Mouse (Mus musculus) spleen, embryonic (tissue): ENCODE results near the gene Acsm2.

Experiments used
- CTCF ChIA-PET: fragments of 350-600 bp; sonication (Branson Sonifier 250); formaldehyde crosslinking; loops from one replicate; lab custom pipeline; 2022; lab: Charles Lee

Gene Acsm2

GRCm38 (mm10) chr7:119554040-119554439, at the start of gene Acsm2:
Acsm2 (plus strand) TSS chr7:119554340.
- CTCF ChIA-PET: no interaction called here

- CTCF ChIA-PET: no interaction called here
These were observed 43.0 kb upstream of the Acsm2 start for GRCm38 (mm10) chr7:119511143-119511542.

GRCm38 (mm10) chr7:119513056-119513455, 41.1 kb upstream of the Acsm2 start:
- CTCF ChIA-PET: no interaction called here

DNA sequence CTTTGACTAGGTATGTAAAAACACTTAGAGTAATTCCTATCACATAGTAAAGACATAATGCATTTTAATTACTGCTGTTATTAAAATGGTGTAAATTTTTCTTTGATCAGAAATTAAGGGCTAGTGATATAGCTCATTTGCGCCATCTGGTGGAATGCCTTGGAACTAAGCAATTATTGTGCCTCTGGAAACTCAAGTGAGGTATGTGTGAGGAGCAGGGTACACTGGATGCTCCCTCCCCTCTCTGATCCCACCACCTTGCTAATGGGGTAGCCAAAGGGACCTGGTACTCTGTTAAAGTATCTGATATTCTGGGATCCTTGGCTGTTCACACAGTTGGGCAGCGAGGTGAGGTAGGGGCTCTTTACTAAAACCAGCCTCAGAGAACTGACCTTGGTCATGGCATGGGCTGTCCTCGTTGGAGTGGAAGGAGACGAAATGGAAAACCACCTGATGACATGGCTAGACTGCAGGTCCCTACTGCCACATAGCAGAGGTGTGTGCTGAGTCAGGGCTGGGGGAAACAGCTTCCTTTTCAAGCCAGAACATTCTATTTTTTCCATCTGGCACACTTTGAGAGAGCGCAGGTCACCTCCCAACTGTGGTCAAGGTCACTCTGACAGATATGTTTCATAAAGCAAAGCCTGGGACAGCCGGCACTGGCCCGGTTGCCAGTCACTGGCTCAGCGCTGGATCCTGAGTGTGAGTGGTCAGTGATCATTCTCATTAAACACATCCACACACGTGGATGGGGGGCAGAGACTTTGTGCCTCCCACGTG, 38.5 kb upstream of the Acsm2 start:
- CTCF ChIA-PET: no interaction called here

- CTCF ChIA-PET: no interaction called here
These were observed 37.9 kb upstream of the Acsm2 start for GRCm38 (mm10) chr7:119516272-119516558.

DNA sequence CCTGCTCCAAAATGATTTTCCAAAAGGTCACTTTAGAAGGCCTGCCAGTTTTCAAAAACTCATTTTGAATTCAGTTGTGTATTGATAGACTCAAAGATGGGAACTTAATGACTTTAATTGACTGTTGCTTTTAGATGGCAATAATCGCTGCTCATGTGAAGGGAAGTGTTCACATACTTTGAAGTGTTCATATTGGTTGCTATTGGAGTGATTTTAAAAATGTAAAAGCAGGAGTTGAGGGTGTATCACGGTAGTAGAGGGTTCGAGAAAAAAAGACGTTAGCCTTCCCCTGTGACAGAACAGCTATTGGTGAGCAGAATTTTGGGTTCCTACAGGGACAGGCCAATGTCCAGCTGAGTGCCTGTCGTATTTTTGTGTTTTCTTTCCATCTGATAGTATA, 35.0 kb upstream of the Acsm2 start, which contains the start of gene Acsm5:
Acsm5 (plus strand) TSS at position 301 of the 400 bp plus-strand sequence.
- CTCF ChIA-PET: no interaction called here

- CTCF ChIA-PET: no interaction called here
These were observed 34.5 kb upstream of the Acsm2 start for GRCm38 (mm10) chr7:119519654-119520053.

DNA sequence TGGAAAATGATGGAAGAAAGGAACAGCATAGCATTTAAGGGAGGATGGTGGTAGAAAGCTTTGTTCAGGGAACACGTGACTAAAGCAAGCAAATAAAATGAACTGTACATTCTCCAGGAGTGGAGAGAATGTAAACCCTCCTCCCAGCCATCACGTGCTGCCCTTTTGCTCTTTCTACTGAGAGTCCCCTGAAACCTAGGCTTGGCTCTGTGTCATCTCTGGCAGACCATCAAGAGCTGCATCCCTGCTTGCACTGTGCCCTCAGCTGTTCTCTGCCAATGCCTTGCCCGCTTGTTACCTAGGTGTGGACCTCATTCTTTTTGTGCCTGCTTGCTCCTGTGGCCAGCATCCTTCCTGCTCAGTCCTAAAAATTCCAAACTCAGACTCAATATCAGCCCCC, 32.3 kb upstream of the Acsm2 start:
- CTCF ChIA-PET: no interaction called here

DNA sequence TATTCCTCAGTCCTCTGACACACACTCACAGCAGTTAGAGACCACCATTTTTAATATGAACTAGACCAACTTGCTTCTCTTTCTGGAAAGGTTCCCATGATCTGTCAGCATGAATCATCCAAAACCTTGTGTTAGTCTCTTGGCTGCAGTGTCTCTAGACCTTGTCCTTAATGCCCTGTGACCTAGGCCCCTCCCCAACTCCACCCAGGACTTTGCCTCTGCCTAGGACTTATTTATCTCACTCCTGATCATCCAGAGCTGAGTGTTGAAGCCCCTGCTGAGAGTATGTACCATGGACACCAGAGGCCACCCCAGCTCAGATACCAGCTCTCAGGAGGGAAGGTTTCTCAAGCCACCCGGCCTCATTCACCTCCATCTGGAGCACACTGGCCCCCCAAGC, 31.8 kb upstream of the Acsm2 start:
- CTCF ChIA-PET: no interaction called here

- CTCF ChIA-PET: no interaction called here
These were observed 30.8 kb upstream of the Acsm2 start, which contains the start of gene Pdilt for GRCm38 (mm10) chr7:119523389-119523788. Pdilt (minus strand) TSS chr7:119523489.

DNA sequence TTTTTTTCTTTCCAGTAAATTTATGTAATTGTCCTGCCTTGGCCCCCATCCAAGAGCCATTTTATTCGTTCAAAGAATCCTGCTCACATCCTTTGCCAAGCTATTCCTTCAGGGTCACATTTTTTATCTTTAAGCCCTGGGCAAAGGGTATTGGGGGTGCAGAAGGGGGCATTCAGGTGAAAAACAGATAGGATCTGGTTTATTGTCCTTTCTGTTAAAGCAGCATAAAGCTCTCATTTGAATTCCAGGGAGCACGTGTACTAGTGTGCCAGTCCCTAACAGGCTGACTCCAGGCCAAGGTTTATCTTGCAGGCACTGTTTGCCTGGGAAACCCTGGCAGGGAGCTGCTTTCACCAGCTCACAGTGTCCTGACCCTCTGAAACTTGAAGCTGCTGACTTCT, 28.3 kb upstream of the Acsm2 start:
- CTCF ChIA-PET: no interaction called here

GRCm38 (mm10) chr7:119526486-119526885, 27.7 kb upstream of the Acsm2 start:
- CTCF ChIA-PET: no interaction called here

DNA sequence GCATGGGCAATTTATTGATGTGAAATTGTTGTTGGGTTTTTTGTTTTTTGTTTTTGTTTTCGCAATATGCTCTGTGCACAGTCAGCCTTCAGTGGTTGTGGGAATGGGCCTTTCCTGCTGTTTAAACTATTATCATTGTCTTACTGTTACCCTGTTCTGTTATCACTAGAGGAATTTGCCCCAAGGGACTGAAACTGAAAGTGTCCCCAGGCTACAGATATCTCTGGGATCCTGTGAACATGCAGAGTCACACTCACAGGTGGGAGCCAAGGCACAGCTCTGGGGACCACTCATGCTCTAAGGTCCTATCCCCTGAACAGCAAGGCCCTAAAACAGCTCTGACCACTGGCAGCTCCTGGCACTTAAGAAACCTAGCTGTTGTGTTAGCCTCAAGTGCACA, 27.0 kb upstream of the Acsm2 start:
- CTCF ChIA-PET: no interaction called here

DNA sequence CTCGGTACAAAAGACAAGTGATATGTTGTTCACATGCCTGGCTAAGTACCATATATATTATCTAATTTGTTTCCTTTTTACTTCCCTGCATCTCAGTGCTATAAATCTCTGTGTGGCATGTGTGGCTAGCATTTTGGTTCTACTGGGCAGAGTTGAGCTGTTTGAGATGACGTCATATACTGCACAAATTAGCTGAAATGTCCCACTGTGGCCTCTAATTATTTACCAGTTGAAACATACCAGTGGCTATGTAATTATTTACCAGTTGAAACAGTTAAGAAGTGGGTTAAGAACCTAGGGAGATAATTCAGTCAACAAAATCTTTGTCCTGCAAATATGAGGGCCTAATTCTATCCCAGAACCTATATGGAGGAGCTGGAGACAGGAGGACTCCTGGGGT, 26.6 kb upstream of the Acsm2 start:
- CTCF ChIA-PET: no interaction called here

GRCm38 (mm10) chr7:119528617-119529016, 25.5 kb upstream of the Acsm2 start:
- CTCF ChIA-PET: no interaction called here

DNA sequence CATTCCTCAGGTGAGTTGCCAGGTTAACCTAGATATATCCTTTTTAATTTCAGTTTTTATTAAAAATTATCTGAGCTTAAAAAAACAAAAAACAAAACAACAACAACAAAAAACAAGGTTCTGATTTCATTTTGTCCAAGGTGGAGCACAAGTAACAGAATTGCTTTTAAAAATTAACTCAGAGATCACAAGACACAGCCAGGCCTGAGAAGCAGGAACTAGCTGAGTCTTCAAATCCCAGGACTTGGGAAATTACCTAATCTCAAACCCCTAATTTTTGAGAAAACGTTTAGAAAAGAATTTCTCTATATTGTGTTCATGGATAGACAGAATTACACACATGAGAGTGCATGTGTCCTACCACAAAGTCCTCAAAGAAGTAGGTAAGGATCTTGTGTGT, 21.2 kb upstream of the Acsm2 start:
- CTCF ChIA-PET: no interaction called here

DNA sequence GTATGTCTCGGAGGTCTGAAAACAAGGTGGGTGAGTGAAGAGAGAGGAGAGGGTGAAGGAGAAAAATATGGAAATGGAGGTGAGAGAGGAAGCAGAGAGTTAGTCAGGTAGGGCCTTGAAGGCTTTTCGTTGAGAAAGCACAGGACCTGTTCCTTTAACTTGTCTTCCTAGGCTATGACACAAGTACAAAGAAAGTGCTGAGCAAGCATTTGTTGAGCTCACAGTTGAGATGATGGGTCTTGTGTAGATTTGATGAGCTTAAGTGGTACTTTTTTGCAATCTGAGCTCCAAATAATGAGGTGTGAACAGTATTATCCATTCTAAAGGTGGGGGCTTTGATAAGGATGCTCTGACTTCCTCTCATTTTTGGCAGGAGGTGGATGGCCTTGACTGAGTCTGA, 19.8 kb upstream of the Acsm2 start:
- CTCF ChIA-PET: no interaction called here

GRCm38 (mm10) chr7:119542445-119542844, 11.7 kb upstream of the Acsm2 start:
- CTCF ChIA-PET: no interaction called here

DNA sequence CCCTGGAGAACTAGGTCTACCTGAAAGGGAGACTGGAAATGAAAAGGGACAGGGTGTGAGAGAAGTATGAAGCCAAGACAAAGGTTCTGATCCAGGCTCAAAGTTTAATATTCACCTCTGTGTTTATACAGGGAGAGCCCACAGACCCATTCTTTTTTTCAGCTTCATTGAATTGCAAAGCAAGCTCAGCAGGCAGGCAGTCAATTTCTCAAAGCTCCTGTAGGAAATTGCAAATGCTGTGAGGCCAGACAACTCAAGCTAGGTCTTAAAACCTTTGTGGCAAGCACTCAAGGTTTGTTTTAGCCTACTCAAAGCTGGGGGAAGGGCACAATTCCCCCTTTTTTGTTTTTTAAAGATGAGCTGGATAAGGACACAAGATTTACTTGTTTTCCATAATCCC, 8.6 kb upstream of the Acsm2 start:
- CTCF ChIA-PET: no interaction called here

GRCm38 (mm10) chr7:119550471-119551222, 3.5 kb upstream of the Acsm2 start:
- CTCF ChIA-PET: no interaction called here

DNA sequence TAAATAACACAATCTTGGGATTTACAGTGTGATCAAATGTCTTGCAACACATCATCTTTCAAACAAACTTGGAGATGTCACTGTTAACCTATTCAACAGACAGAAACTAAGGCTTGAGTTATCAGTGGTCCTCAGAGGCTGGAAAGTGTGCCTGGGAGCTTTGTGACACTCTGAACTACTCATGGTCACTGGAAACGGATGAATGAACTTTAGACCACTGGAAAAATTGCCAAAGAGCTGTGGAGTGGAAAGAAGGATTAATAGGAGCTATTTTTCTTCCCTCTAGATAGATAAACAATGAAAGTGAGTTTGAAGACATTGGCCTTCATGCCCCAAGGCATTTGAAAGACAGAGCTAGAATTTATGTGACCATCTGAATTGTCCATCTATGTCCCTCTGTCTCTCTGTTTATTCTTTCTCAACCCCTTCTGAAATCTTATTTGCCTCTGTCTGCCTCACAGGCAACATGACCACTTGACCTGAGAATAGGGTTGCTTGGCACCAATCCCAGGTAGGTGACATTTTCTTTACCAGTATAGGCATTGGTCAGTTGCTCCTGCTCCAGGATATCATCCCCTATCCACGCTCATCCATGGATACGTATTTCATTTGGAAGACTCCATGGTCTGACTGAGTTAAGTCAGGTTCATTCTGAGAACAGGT, 5.8 kb downstream of the Acsm2 start:
- CTCF ChIA-PET: no interaction called here

- CTCF ChIA-PET: no interaction called here
These were observed 6.3 kb downstream of the Acsm2 start for GRCm38 (mm10) chr7:119560452-119560835.

DNA sequence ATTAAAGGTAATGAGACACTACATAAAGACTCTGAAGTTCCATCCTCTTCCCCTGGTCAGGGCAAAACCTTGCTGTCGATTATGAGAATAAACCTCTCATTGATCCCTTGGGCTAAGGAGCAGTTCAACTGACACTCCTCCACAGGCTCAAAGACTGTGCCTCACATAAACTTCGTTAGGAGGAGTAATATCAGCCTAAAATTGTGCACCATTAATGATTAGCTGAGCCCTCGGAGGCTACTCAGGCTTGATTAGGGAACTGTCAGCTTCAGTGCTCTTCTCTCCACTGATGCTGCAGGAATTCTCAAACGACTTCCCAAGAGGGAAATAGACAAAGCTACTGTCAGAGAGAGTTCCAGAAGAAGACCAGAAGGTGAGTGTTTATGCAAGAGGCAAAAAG, 7.3 kb downstream of the Acsm2 start:
- CTCF ChIA-PET: no interaction called here
